Mouse (Mus musculus) gastrocnemius, adult 2 months (tissue): ENCODE measurements at regions not wholly inside any gene's neighbourhood (a gene's known extent, or its start where the extent isn't known, plus 50 kb on each side); places are given as distances from the start of the nearest gene placed in this dataset.
"Not testable (repeated sequence)": the region's sequence is repeated elsewhere in the genome, so short reads cannot be mapped to it uniquely, and the experiment has no call there.

Source experiments
- DNase-seq: peaks from one replicate; pipeline ENCODE4 v3.0.0; 2022
- H3K27ac ChIP-seq: fragments of 200-600 bp; 2 replicates; pipeline ENCODE4 v1.8.1; 2022; ENCODE audit warnings: mild to moderate bottlenecking
- H3K4me3 ChIP-seq: fragments of 200-600 bp; 2 replicates; pipeline ENCODE4 v1.8.1; 2022; ENCODE audit warnings: mild to moderate bottlenecking, moderate library complexity
- CTCF ChIP-seq: fragments of 200-600 bp; IDR thresholded peaks from 2 replicates; pipeline ENCODE4 v1.8.1; 2022; ENCODE audit warnings: antibody characterized with exemption, mild to moderate bottlenecking, moderate library complexity
- intact Hi-C: fragments of 180-260 bp; cut with DNase I; formaldehyde crosslinking; loops from one replicate; pipeline ENCODE4 v1.15.1; 2025

- H3K27ac ChIP-seq, intact Hi-C loops, DNase-seq, H3K4me3 ChIP-seq: not testable (repeated sequence)
Measured at GRCm38 (mm10) chr13:3035291-3035690, 502.6 kb upstream of the Gdi2 start.

GRCm38 (mm10) chr13:3037010-3037409, 500.9 kb upstream of the Gdi2 start:
- intact Hi-C loops, H3K27ac ChIP-seq, H3K4me3 ChIP-seq: not testable (repeated sequence)
- peak; percentile 13 for DNase-seq

GRCm38 (mm10) chr13:3046381-3047105, 491.3 kb upstream of the Gdi2 start:
- intact Hi-C loops, result not testable (repeated sequence)

GRCm38 (mm10) chr13:3083480-3083879, 454.4 kb upstream of the Gdi2 start:
- intact Hi-C loops, result not testable (repeated sequence)

More at GRCm38 (mm10) chr13:3046381-3047105, 491.3 kb upstream of the Gdi2 start:
- not testable (repeated sequence) for DNase-seq, H3K4me3 ChIP-seq, H3K27ac ChIP-seq

GRCm38 (mm10) chr13:3089971-3090370, 447.9 kb upstream of the Gdi2 start:
- H3K27ac ChIP-seq, DNase-seq, intact Hi-C loops, H3K4me3 ChIP-seq: not testable (repeated sequence)

More at GRCm38 (mm10) chr13:3083480-3083879, 454.4 kb upstream of the Gdi2 start:
- H3K27ac ChIP-seq, DNase-seq, H3K4me3 ChIP-seq: not testable (repeated sequence)

GRCm38 (mm10) chr13:3106543-3106942, 431.3 kb upstream of the Gdi2 start:
- intact Hi-C loops, DNase-seq, H3K4me3 ChIP-seq, H3K27ac ChIP-seq: not testable (repeated sequence)

GRCm38 (mm10) chr13:3128150-3128549, 409.7 kb upstream of the Gdi2 start:
- intact Hi-C loops, H3K4me3 ChIP-seq, DNase-seq, H3K27ac ChIP-seq: not testable (repeated sequence)
- TF ChIP-seq CTCF, result peak; percentile 40

- DNase-seq, H3K4me3 ChIP-seq, intact Hi-C loops, H3K27ac ChIP-seq: not testable (repeated sequence)
Measured at GRCm38 (mm10) chr13:3137281-3137680, 400.6 kb upstream of the Gdi2 start.

- Histone ChIP-seq H3K27ac (no peak overlapping the region), H3K4me3 (no peak overlapping the region)
- TF ChIP-seq CTCF, result no peak
- intact Hi-C loops, result no loop called here
- no peak for DNase-seq
Measured at GRCm38 (mm10) chr13:3138698-3139097, 399.2 kb upstream of the Gdi2 start.

GRCm38 (mm10) chr13:3145513-3145912, 392.4 kb upstream of the Gdi2 start:
- intact Hi-C loops, result not testable (repeated sequence)

More at GRCm38 (mm10) chr13:3145513-3145912, 392.4 kb upstream of the Gdi2 start:
- not testable (repeated sequence) for DNase-seq, H3K27ac ChIP-seq, H3K4me3 ChIP-seq
